Mouse (Mus musculus): Measurements from ENCODE around the gene Ehmt1. TPM values are rescaled to one million over a fixed set of nuclear protein-coding genes. Genes with fewer than 3 reads are reported as not detected.
A peak's percentile ranks its signal among the peaks of the same experiment; 100 is the strongest.

Ehmt1 gene
- polyA plus RNA-seq, 1 experiment from 2014 or later, result 96.0 TPM

- Histone ChIP-seq H3K4me3 (no peak overlapping the region), H3K9ac (no peak overlapping the region), H3K27me3 (no peaks in the 10 kb centered on the region), H3K9me3 (no peaks in the 10 kb centered on the region), H3K4me2 (no peak overlapping the region), H3K4me1 (replicated peaks) (no peaks in the 10 kb centered on the region; the same call in 1 of the 2 replicates), H3K36me3 (no peaks in the 10 kb centered on the region), H3K27ac (replicated peaks) (no peak overlapping the region)
- WGBS, result 4% methylated on average over 4 of the region's 5 CpGs
- ATAC-seq (ENCODE audit: low read depth), result no peak; the same call in 1 of the 2 replicates
Measured at GRCm38 (mm10) chr2:24776831-24777230, 142.6 kb downstream of the Ehmt1 start.

GRCm38 (mm10) chr2:24775951-24776587, 143.3 kb downstream of the Ehmt1 start:
- no peaks in the 10 kb centered on the region for H3K9me3 ChIP-seq
- no peak overlapping the region for H3K27ac ChIP-seq (replicated peaks)
- no peaks in the 10 kb centered on the region for H3K36me3 ChIP-seq
- H3K27me3 ChIP-seq, result no peaks in the 10 kb centered on the region
- H3K4me1 ChIP-seq (replicated peaks), result no peaks in the 10 kb centered on the region; the same call in 1 of the 2 replicates
- ATAC-seq (ENCODE audit: low read depth), result no peak
- no peak overlapping the region for H3K9ac ChIP-seq
- 84% methylated on average over 11 of the region's 11 CpGs for WGBS
- no peak overlapping the region for H3K4me2 ChIP-seq
- H3K4me3 ChIP-seq, result no peak overlapping the region

GRCm38 (mm10) chr2:24774832-24775231, 144.6 kb downstream of the Ehmt1 start:
- Histone ChIP-seq H3K4me3 (no peak overlapping the region), H3K4me1 (replicated peaks) (no peaks in the 10 kb centered on the region; the same call in 1 of the 2 replicates), H3K9me3 (no peaks in the 10 kb centered on the region), H3K4me2 (no peak overlapping the region), H3K9ac (no peak overlapping the region), H3K36me3 (no peaks in the 10 kb centered on the region), H3K27me3 (no peaks in the 10 kb centered on the region; the same call in 1 of the 2 replicates), H3K27ac (replicated peaks) (no peak overlapping the region)
- ATAC-seq (ENCODE audit: low read depth), result no peak
- 72% methylated on average over 7 of the region's 7 CpGs for WGBS

- Histone ChIP-seq H3K4me3 (no peak overlapping the region), H3K27ac (replicated peaks) (no peak overlapping the region), H3K9ac (no peak overlapping the region), H3K4me1 (replicated peaks) (no peaks in the 10 kb centered on the region), H3K36me3 (no peaks in the 10 kb centered on the region), H3K9me3 (no peaks in the 10 kb centered on the region), H3K27me3 (peaks cover 2% of the 10 kb centered on the region; the same call in 1 of the 2 replicates), H3K4me2 (no peak overlapping the region)
- 80% methylated on average over 4 of the region's 4 CpGs for WGBS
- no peak for ATAC-seq (ENCODE audit: low read depth)
Measured at GRCm38 (mm10) chr2:24770861-24771260, 148.6 kb downstream of the Ehmt1 start.

GRCm38 (mm10) chr2:24763115-24763557, 156.3 kb downstream of the Ehmt1 start, which contains the start of gene Cacna1b:
TSS of gene Cacna1b (minus strand) at chr2:24763152.
- Histone ChIP-seq H3K9me3 (no peaks in the 10 kb centered on the region), H3K4me2 (peak within 1 kb of the TSS; percentile 89), H3K27ac (replicated peaks) (peak within 1 kb of the TSS; percentile 88), H3K9ac (peak within 1 kb of the TSS; percentile 90), H3K4me3 (peak within 1 kb of the TSS; percentile 65), H3K36me3 (peaks cover 16% of the 10 kb centered on the region), H3K4me1 (replicated peaks) (peaks cover 42% of the 10 kb centered on the region), H3K27me3 (peaks cover 16% of the 10 kb centered on the region)
- 0% methylated on average over 20 of the region's 42 CpGs for WGBS
- ATAC-seq (ENCODE audit: low read depth), result peak; percentile 93

GRCm38 (mm10) chr2:24762446-24762960, 156.9 kb downstream of the Ehmt1 start:
- H3K4me1 ChIP-seq (replicated peaks), result peaks cover 42% of the 10 kb centered on the region
- peaks cover 16% of the 10 kb centered on the region for H3K27me3 ChIP-seq
- H3K4me2 ChIP-seq, result peak overlapping the region; percentile 89
- no peaks in the 10 kb centered on the region for H3K9me3 ChIP-seq
- H3K4me3 ChIP-seq, result peak overlapping the region; percentile 65
- H3K36me3 ChIP-seq, result peaks cover 21% of the 10 kb centered on the region
- ATAC-seq (ENCODE audit: low read depth), result peak; percentile 78
- WGBS, result under 1% methylated on average over 52 of the region's 52 CpGs
- H3K27ac ChIP-seq (replicated peaks), result peak overlapping the region; percentile 88
- peak overlapping the region; percentile 90 for H3K9ac ChIP-seq

GRCm38 (mm10) chr2:24761923-24762445, 157.4 kb downstream of the Ehmt1 start:
- H3K9me3 ChIP-seq, result no peaks in the 10 kb centered on the region
- peak overlapping the region; percentile 88; the same call in 1 of the 2 replicates for H3K27ac ChIP-seq (replicated peaks)
- peaks cover 27% of the 10 kb centered on the region for H3K36me3 ChIP-seq
- peaks cover 42% of the 10 kb centered on the region for H3K4me1 ChIP-seq (replicated peaks)
- peak overlapping the region; percentile 90 for H3K9ac ChIP-seq
- H3K4me3 ChIP-seq, result peak overlapping the region; percentile 65
- H3K4me2 ChIP-seq, result peak overlapping the region; percentile 89
- peaks cover 16% of the 10 kb centered on the region for H3K27me3 ChIP-seq
- under 1% methylated on average over 35 of the region's 35 CpGs for WGBS
- ATAC-seq (ENCODE audit: low read depth), result peak; percentile 55

- H3K27me3 ChIP-seq, result no peaks in the 10 kb centered on the region
- H3K4me1 ChIP-seq (replicated peaks), result peaks cover 39% of the 10 kb centered on the region
- H3K9ac ChIP-seq, result no peak overlapping the region
- 100% methylated on average over 1 of the region's 1 CpGs for WGBS
- H3K4me3 ChIP-seq, result no peak overlapping the region
- ATAC-seq (ENCODE audit: low read depth), result peak; percentile 29; the same call in 1 of the 2 replicates
- H3K36me3 ChIP-seq, result peaks cover 81% of the 10 kb centered on the region
- no peaks in the 10 kb centered on the region for H3K9me3 ChIP-seq
- no peak overlapping the region for H3K4me2 ChIP-seq
- no peak overlapping the region for H3K27ac ChIP-seq (replicated peaks)
Measured at GRCm38 (mm10) chr2:24755276-24755675, 164.1 kb downstream of the Ehmt1 start.

GRCm38 (mm10) chr2:24752599-24752998, 166.8 kb downstream of the Ehmt1 start:
- no peak overlapping the region for H3K4me2 ChIP-seq
- no peak overlapping the region for H3K27ac ChIP-seq (replicated peaks)
- WGBS, result 60% methylated on average over 4 of the region's 4 CpGs
- H3K36me3 ChIP-seq, result peaks cover 82% of the 10 kb centered on the region
- no peak for ATAC-seq (ENCODE audit: low read depth)
- H3K4me1 ChIP-seq (replicated peaks), result peaks cover 24% of the 10 kb centered on the region; the same call in 1 of the 2 replicates
- H3K4me3 ChIP-seq, result no peak overlapping the region
- H3K27me3 ChIP-seq, result no peaks in the 10 kb centered on the region
- no peak overlapping the region for H3K9ac ChIP-seq
- no peaks in the 10 kb centered on the region for H3K9me3 ChIP-seq

GRCm38 (mm10) chr2:24750051-24750450, 169.4 kb downstream of the Ehmt1 start:
- 82% methylated on average over 3 of the region's 3 CpGs for WGBS
- H3K9me3 ChIP-seq, result no peaks in the 10 kb centered on the region
- no peak overlapping the region for H3K4me2 ChIP-seq
- H3K9ac ChIP-seq, result no peak overlapping the region
- H3K27me3 ChIP-seq, result no peaks in the 10 kb centered on the region
- no peak for ATAC-seq (ENCODE audit: low read depth)
- peaks cover 17% of the 10 kb centered on the region; the same call in 1 of the 2 replicates for H3K4me1 ChIP-seq (replicated peaks)
- H3K36me3 ChIP-seq, result peaks cover 77% of the 10 kb centered on the region
- H3K27ac ChIP-seq (replicated peaks), result no peak overlapping the region
- H3K4me3 ChIP-seq, result no peak overlapping the region

GRCm38 (mm10) chr2:24747878-24748277, 171.5 kb downstream of the Ehmt1 start:
- no peaks in the 10 kb centered on the region for H3K9me3 ChIP-seq
- H3K9ac ChIP-seq, result no peak overlapping the region
- H3K36me3 ChIP-seq, result peaks cover 64% of the 10 kb centered on the region
- H3K4me3 ChIP-seq, result no peak overlapping the region
- 68% methylated on average over 7 of the region's 7 CpGs for WGBS
- no peak overlapping the region for H3K4me2 ChIP-seq
- H3K4me1 ChIP-seq (replicated peaks), result peaks cover 6% of the 10 kb centered on the region; the same call in 1 of the 2 replicates
- H3K27me3 ChIP-seq, result no peaks in the 10 kb centered on the region
- no peak for ATAC-seq (ENCODE audit: low read depth)
- H3K27ac ChIP-seq (replicated peaks), result no peak overlapping the region

Data from neural tube, embryonic 13.5 days (tissue).